Mouse (Mus musculus): ENCODE results near the gene 1700021F05Rik.

- TF ChIP-seq CTCF (IDR thresholded peaks at IDR 0.05; ENCODE audit: extremely low read depth, insufficient read depth, low read length) (no peak), POLR2A (IDR thresholded peaks at IDR 0.05; ENCODE audit: extremely low read depth, insufficient read depth, low read length) (no peak)
These were observed 43.7 kb upstream of the 1700021F05Rik start for GRCm38 (mm10) chr10:43584538-43584937.

All from cortical plate, adult 2 months (tissue).